Mouse (Mus musculus) spleen, adult 2 months (tissue): ENCODE data around the gene Trp63. TPM values are rescaled to one million over a fixed set of nuclear protein-coding genes. Genes with fewer than 3 reads are reported as not detected.

ENCODE experiments used
- DNase-seq, 2 experiments: peaks; one replicate each; pipeline versions ENCODE4 v3.0.0 to v3.0.0-alpha.2; 2012 to 2021; ENCODE audit warnings: low spot score in 2 of 2, low read depth in 1 of 2
- H3K27ac ChIP-seq: fragments of 200-500 bp; 2 replicates; pipeline ENCODE4 v1.5.1; 2012; ENCODE audit warnings: low read length, inconsistent platforms; ENCODE audit not compliant: insufficient read depth
- H3K27me3 ChIP-seq: fragments of 200-500 bp; 2 replicates; pipeline ENCODE4 v1.6.1; 2012; ENCODE audit warnings: mild to moderate bottlenecking, moderate library complexity, low read length, inconsistent platforms; ENCODE audit not compliant: control insufficient read depth, insufficient read depth
- H3K36me3 ChIP-seq: fragments of 200-500 bp; 2 replicates; pipeline ENCODE4 v1.6.1; 2012; ENCODE audit warnings: mild to moderate bottlenecking, low read length, inconsistent platforms; ENCODE audit not compliant: control insufficient read depth, insufficient read depth
- H3K4me1 ChIP-seq: fragments of 200-500 bp; 2 replicates; pipeline ENCODE4 v1.6.1; 2011; ENCODE audit warnings: inconsistent platforms; ENCODE audit not compliant: control insufficient read depth, insufficient read depth, insufficient read length
- H3K4me3 ChIP-seq: fragments of 200-500 bp; 2 replicates; pipeline ENCODE4 v1.5.1; 2011; ENCODE audit warnings: mild to moderate bottlenecking, inconsistent platforms; ENCODE audit not compliant: insufficient read depth, insufficient read length; ENCODE audit errors: extremely low read depth
- CTCF ChIP-seq: fragments of 200-500 bp; IDR thresholded peaks from 2 replicates; pipeline ENCODE4 v1.5.1; 2011; ENCODE audit warnings: mild to moderate bottlenecking, inconsistent platforms; ENCODE audit not compliant: insufficient read depth, insufficient read length, insufficient replicate concordance; ENCODE audit errors: extremely low read depth
- POLR2A ChIP-seq: fragments of 200-500 bp; IDR thresholded peaks from 2 replicates; pipeline ENCODE4 v1.6.1; 2011; ENCODE audit warnings: low read depth, low read length, inconsistent platforms
- WGBS: fragments of 180-500 bp; shearing (Covaris S2); methylation state at CpG from one replicate; pipeline ENCODE4 v1.1.7; 2018; 5-methylcytosine and 5-hydroxymethylcytosine counted together
- polyA plus RNA-seq: library from polyadenylated mRNA; depleted of rRNA; stranded (reverse); fragments of >200 nt; gene quantifications from 2 replicates; pipeline ENCODE4 v1.2.3, GENCODE M21; 2012

Gene Trp63
- polyA plus RNA-seq, 1 experiment = 0.15 TPM

DNA sequence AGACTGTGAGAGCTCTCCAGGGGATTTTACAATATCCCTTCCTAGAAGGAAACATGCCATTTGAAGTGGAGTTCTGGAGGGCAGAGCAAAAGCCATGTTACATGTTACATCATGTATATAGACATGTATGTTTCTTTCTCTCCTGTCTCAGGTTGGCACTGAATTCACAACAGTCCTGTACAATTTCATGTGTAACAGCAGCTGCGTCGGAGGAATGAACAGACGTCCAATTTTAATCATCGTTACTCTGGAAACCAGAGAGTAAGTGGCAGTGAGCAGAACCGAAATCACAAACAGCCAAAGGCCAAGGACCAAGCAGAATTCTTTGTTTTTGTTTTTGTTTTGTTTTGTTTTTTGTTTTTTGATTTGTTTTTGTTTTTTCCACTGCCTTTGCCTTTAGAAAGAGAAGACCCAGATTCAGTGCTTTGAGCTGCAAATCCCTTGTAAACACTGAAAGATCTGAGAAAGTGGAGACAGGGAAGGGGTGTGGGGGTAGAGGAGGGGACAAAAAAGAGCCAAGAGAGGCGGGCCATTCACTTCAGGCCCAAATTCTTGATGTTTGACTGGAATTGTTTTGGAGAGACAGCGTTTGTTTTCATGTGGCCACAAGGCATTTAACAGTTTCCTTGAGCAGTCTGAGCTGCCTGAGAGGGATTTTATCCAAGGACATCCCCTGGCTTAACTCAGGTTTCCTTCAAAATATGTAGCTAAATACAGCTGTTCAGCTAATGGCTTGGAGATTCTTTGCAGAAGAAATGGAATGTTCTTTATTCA is 181.7 kb downstream of the Trp63 start:
- Histone ChIP-seq H3K36me3 (no peaks in the 10 kb centered on the region), H3K4me1 (no peaks in the 10 kb centered on the region), H3K27ac (no peak overlapping the region), H3K4me3 (no peak overlapping the region), H3K27me3 (no peaks in the 10 kb centered on the region)
- WGBS = 74% methylated on average over 7 of the region's 7 CpGs
- DNase-seq = no peak
- TF ChIP-seq POLR2A = no peak
- TF ChIP-seq CTCF = no peak

DNA sequence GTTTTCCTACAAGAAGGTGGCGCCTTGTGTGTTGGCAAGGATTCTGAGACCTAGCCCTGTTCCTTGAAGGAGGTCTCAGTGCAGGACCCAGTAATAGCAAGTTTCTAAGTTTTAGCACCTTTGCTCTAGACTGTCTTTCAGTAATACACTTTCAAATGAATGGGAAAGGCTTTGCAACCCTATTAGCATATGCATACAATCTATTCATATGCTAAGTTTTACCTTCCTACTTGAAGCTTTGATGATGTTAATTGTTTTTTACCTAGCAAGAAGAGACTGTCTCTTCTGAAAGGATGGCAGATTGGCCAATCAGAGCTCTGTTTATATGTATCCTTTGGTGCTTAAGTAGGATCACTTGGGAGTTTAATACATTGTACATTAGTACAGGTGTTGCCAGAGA is 187.9 kb downstream of the Trp63 start:
- H3K4me1 ChIP-seq = no peaks in the 10 kb centered on the region
- H3K4me3 ChIP-seq = no peak overlapping the region
- WGBS = 88% methylated on average over 1 of the region's 1 CpGs
- no peaks in the 10 kb centered on the region for H3K36me3 ChIP-seq
- no peak for TF ChIP-seq CTCF
- TF ChIP-seq POLR2A = no peak
- H3K27me3 ChIP-seq = no peaks in the 10 kb centered on the region
- no peak for DNase-seq
- H3K27ac ChIP-seq = no peak overlapping the region

DNA sequence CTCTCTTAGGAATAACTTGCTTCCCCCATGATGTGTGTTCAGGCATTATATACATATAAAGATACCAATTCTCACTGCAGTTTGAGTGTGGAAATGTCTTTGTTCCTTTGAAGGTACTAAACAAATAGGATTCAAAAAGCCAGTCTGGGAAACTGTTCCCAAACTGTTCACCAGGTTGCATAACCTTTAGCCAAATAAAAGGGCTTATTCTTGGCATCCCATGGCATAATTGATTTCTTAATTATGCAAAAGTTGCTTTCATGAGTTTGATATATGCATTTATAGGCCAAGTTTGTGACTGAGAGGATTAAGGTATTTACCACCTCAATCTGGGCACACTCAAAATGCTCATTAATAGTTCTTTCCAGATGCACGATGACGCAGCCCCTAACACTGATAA is 192.1 kb downstream of the Trp63 start:
- WGBS = 91% methylated on average over 2 of the region's 2 CpGs
- no peak overlapping the region for H3K27ac ChIP-seq
- H3K27me3 ChIP-seq = no peaks in the 10 kb centered on the region
- no peaks in the 10 kb centered on the region for H3K4me1 ChIP-seq
- DNase-seq = no peak
- H3K36me3 ChIP-seq = no peaks in the 10 kb centered on the region
- no peak overlapping the region for H3K4me3 ChIP-seq
- TF ChIP-seq CTCF (no peak), POLR2A (no peak)

- DNase-seq = no peak
Observed at GRCm38 (mm10) chr16:25877416-25877965, 193.9 kb downstream of the Trp63 start.

DNA sequence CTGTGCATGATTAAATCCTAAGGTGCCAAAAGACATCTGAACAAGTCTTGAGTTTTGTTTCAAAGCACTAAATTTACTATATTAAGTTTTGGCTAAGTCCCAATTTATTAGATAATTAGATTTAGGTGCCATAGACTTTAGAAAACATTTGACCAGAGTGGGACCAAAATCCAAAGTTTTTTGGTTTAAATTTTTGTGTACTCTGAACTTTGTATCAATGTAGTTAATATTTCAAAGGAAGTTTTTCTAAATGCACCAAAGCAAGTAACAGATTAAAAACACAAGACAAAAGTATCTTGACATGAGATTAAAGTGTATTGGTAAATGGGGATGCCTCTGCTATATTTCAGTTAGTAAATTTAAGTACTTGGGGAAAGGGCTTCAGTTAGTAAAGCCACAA is 194.6 kb downstream of the Trp63 start:
- no peaks in the 10 kb centered on the region for H3K4me1 ChIP-seq
- no peak overlapping the region for H3K27ac ChIP-seq
- TF ChIP-seq CTCF = no peak
- no peak for TF ChIP-seq POLR2A
- no peak for DNase-seq
- H3K4me3 ChIP-seq = no peak overlapping the region
- no peaks in the 10 kb centered on the region for H3K27me3 ChIP-seq
- no peaks in the 10 kb centered on the region for H3K36me3 ChIP-seq

More at GRCm38 (mm10) chr16:25877416-25877965, 193.9 kb downstream of the Trp63 start:
- Histone ChIP-seq H3K27me3 (no peaks in the 10 kb centered on the region), H3K4me1 (no peaks in the 10 kb centered on the region), H3K36me3 (no peaks in the 10 kb centered on the region), H3K4me3 (no peak overlapping the region), H3K27ac (no peak overlapping the region)
- TF ChIP-seq CTCF (no peak), POLR2A (no peak)
- WGBS = 88% methylated on average over 7 of the region's 7 CpGs

DNA sequence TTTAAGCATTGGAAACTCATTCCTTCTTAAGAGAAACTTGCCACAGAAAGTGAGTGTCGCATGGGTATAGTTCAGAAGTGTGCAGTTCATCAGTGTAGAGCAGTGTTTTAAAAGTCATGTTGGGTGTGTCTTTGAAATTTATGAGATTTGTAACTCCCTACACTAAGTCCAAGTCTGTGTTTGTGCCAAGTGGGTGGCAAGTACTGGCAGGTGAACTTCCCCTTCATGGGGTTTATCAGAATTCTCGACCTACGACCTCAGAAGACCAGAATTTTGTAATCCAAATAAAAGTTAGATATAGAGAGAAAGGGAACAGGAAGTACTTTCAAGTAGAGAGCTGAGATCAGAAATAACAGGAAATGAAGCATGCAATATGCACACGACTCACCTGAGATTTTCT is 215.5 kb downstream of the Trp63 start:
- DNase-seq = no peak
- Histone ChIP-seq H3K27ac (no peak overlapping the region), H3K36me3 (no peaks in the 10 kb centered on the region), H3K27me3 (no peaks in the 10 kb centered on the region), H3K4me3 (no peak overlapping the region), H3K4me1 (no peaks in the 10 kb centered on the region)
- TF ChIP-seq CTCF (no peak), POLR2A (no peak)
- WGBS = 59% methylated on average over 4 of the region's 4 CpGs

DNA sequence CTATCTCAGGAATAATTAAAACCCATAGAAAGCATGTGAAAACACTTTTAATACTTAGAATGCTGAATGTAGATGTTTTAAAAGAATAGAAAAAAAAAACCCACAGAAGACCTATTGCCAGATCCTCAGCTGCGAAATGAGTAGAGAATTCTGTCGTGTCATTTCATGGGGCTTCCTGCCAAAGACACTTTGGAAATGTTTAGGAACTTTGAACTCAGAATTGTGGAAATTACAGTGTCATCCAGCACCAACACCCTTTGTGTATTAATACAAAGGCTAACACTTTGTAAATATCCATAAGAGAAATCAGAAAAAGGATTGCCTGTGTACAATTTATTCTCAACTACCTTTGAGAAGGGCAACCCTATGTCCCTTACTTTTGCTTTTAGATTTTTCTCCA is 216.1 kb downstream of the Trp63 start:
- H3K36me3 ChIP-seq = no peaks in the 10 kb centered on the region
- TF ChIP-seq CTCF = no peak
- TF ChIP-seq POLR2A = no peak
- H3K27me3 ChIP-seq = no peaks in the 10 kb centered on the region
- H3K4me1 ChIP-seq = no peaks in the 10 kb centered on the region
- 78% methylated on average over 2 of the region's 2 CpGs for WGBS
- no peak for DNase-seq
- H3K27ac ChIP-seq = no peak overlapping the region
- no peak overlapping the region for H3K4me3 ChIP-seq
